Mouse (Mus musculus): Measurements from ENCODE around the gene Hspb8. TPM values are rescaled to one million over a fixed set of nuclear protein-coding genes. Genes with fewer than 3 reads are reported as not detected.
"Not testable (repeated sequence)": the region's sequence is repeated elsewhere in the genome, so short reads cannot be mapped to it uniquely, and the experiment has no call there.

Gene Hspb8
- polyA plus RNA-seq, 1 experiment from 2014 or later, result 4.2 TPM

- no peaks in the 10 kb centered on the region for H3K36me3 ChIP-seq (ENCODE audit: control insufficient read depth, insufficient read depth, low read length)
- H3K4me1 ChIP-seq (ENCODE audit: control insufficient read depth, insufficient read depth, low read length), result peaks cover 5% of the 10 kb centered on the region; the same call in 1 of the 2 replicates
- H3K27ac ChIP-seq (ENCODE audit: low read length), result no peak overlapping the region
- H3K4me2 ChIP-seq (ENCODE audit: low read length), result no peak overlapping the region
- H3K9ac ChIP-seq (ENCODE audit: low read depth, low read length), result no peak overlapping the region
- no peak overlapping the region for H3K4me3 ChIP-seq (ENCODE audit: low read depth, low read length)
- WGBS, result 93% methylated on average over 9 of the region's 9 CpGs
- no peaks in the 10 kb centered on the region for H3K27me3 ChIP-seq (ENCODE audit: control insufficient read depth, insufficient read depth, low read depth, low read length)
- no peak for ATAC-seq
- no peaks in the 10 kb centered on the region for H3K9me3 ChIP-seq (replicated peaks; ENCODE audit: control insufficient read depth, low read length, poor library complexity, severe bottlenecking)
Observed at GRCm38 (mm10) chr5:116387302-116387935, 35.2 kb downstream of the Hspb8 start.

GRCm38 (mm10) chr5:116386020-116386419, 36.6 kb downstream of the Hspb8 start:
- WGBS, result 50% methylated on average over 11 of the region's 11 CpGs
- no peaks in the 10 kb centered on the region for H3K9me3 ChIP-seq (replicated peaks; ENCODE audit: control insufficient read depth, low read length, poor library complexity, severe bottlenecking)
- peaks cover 5% of the 10 kb centered on the region; the same call in 1 of the 2 replicates for H3K4me1 ChIP-seq (ENCODE audit: control insufficient read depth, insufficient read depth, low read length)
- no peak overlapping the region for H3K27ac ChIP-seq (ENCODE audit: low read length)
- no peak overlapping the region for H3K4me2 ChIP-seq (ENCODE audit: low read length)
- no peak overlapping the region for H3K4me3 ChIP-seq (ENCODE audit: low read depth, low read length)
- no peak for ATAC-seq
- H3K9ac ChIP-seq (ENCODE audit: low read depth, low read length), result no peak overlapping the region
- no peaks in the 10 kb centered on the region for H3K36me3 ChIP-seq (ENCODE audit: control insufficient read depth, insufficient read depth, low read length)
- no peaks in the 10 kb centered on the region for H3K27me3 ChIP-seq (ENCODE audit: control insufficient read depth, insufficient read depth, low read depth, low read length)

- not testable (repeated sequence) for H3K27ac ChIP-seq (ENCODE audit: low read length); H3K4me1 ChIP-seq (ENCODE audit: control insufficient read depth, insufficient read depth, low read length); ATAC-seq; H3K27me3 ChIP-seq (ENCODE audit: control insufficient read depth, insufficient read depth, low read depth, low read length); H3K4me2 ChIP-seq (ENCODE audit: low read length); H3K9me3 ChIP-seq (replicated peaks; ENCODE audit: control insufficient read depth, low read length, poor library complexity, severe bottlenecking); H3K4me3 ChIP-seq (ENCODE audit: low read depth, low read length); H3K9ac ChIP-seq (ENCODE audit: low read depth, low read length); H3K36me3 ChIP-seq (ENCODE audit: control insufficient read depth, insufficient read depth, low read length)
- WGBS, result 89% methylated on average over 7 of the region's 7 CpGs
Observed at GRCm38 (mm10) chr5:116382646-116383045, 40.0 kb downstream of the Hspb8 start.

- Histone ChIP-seq H3K4me2 (ENCODE audit: low read length) (no peak overlapping the region), H3K4me3 (ENCODE audit: low read depth, low read length) (no peak overlapping the region), H3K4me1 (ENCODE audit: control insufficient read depth, insufficient read depth, low read length) (peaks cover 5% of the 10 kb centered on the region), H3K27ac (ENCODE audit: low read length) (no peak overlapping the region), H3K9me3 (replicated peaks; ENCODE audit: control insufficient read depth, low read length, poor library complexity, severe bottlenecking) (no peaks in the 10 kb centered on the region), H3K9ac (ENCODE audit: low read depth, low read length) (no peak overlapping the region), H3K36me3 (ENCODE audit: control insufficient read depth, insufficient read depth, low read length) (no peaks in the 10 kb centered on the region), H3K27me3 (ENCODE audit: control insufficient read depth, insufficient read depth, low read depth, low read length) (no peaks in the 10 kb centered on the region)
- WGBS, result 89% methylated on average over 6 of the region's 6 CpGs
- no peak for ATAC-seq
Observed at GRCm38 (mm10) chr5:116381726-116382125, 40.9 kb downstream of the Hspb8 start.

GRCm38 (mm10) chr5:116381217-116381616, 41.4 kb downstream of the Hspb8 start:
- WGBS, result 86% methylated on average over 15 of the region's 15 CpGs
- Histone ChIP-seq H3K4me3 (ENCODE audit: low read depth, low read length) (no peak overlapping the region), H3K27me3 (ENCODE audit: control insufficient read depth, insufficient read depth, low read depth, low read length) (no peaks in the 10 kb centered on the region), H3K9ac (ENCODE audit: low read depth, low read length) (no peak overlapping the region), H3K36me3 (ENCODE audit: control insufficient read depth, insufficient read depth, low read length) (no peaks in the 10 kb centered on the region), H3K9me3 (replicated peaks; ENCODE audit: control insufficient read depth, low read length, poor library complexity, severe bottlenecking) (no peaks in the 10 kb centered on the region), H3K4me1 (ENCODE audit: control insufficient read depth, insufficient read depth, low read length) (peaks cover 5% of the 10 kb centered on the region), H3K27ac (ENCODE audit: low read length) (no peak overlapping the region), H3K4me2 (ENCODE audit: low read length) (no peak overlapping the region)
- no peak for ATAC-seq

GRCm38 (mm10) chr5:116380384-116380783, 42.3 kb downstream of the Hspb8 start:
- 86% methylated on average over 7 of the region's 7 CpGs for WGBS
- ATAC-seq, result no peak
- peak overlapping the region; percentile 50; the same call in 1 of the 2 replicates for H3K27ac ChIP-seq (ENCODE audit: low read length)

GRCm38 (mm10) chr5:116378872-116379271, 43.8 kb downstream of the Hspb8 start:
- no peaks in the 10 kb centered on the region for H3K9me3 ChIP-seq (replicated peaks; ENCODE audit: control insufficient read depth, low read length, poor library complexity, severe bottlenecking)
- H3K27ac ChIP-seq (ENCODE audit: low read length), result no peak overlapping the region

More at GRCm38 (mm10) chr5:116380384-116380783, 42.3 kb downstream of the Hspb8 start:
- Histone ChIP-seq H3K4me2 (ENCODE audit: low read length) (no peak overlapping the region), H3K36me3 (ENCODE audit: control insufficient read depth, insufficient read depth, low read length) (no peaks in the 10 kb centered on the region), H3K4me1 (ENCODE audit: control insufficient read depth, insufficient read depth, low read length) (peaks cover 5% of the 10 kb centered on the region), H3K9me3 (replicated peaks; ENCODE audit: control insufficient read depth, low read length, poor library complexity, severe bottlenecking) (no peaks in the 10 kb centered on the region), H3K27me3 (ENCODE audit: control insufficient read depth, insufficient read depth, low read depth, low read length) (no peaks in the 10 kb centered on the region), H3K4me3 (ENCODE audit: low read depth, low read length) (no peak overlapping the region), H3K9ac (ENCODE audit: low read depth, low read length) (no peak overlapping the region)

GRCm38 (mm10) chr5:116367923-116368322, 54.7 kb downstream of the Hspb8 start:
- Histone ChIP-seq H3K4me2 (ENCODE audit: low read length) (no peak overlapping the region), H3K27me3 (ENCODE audit: control insufficient read depth, insufficient read depth, low read depth, low read length) (no peaks in the 10 kb centered on the region), H3K9me3 (replicated peaks; ENCODE audit: control insufficient read depth, low read length, poor library complexity, severe bottlenecking) (no peaks in the 10 kb centered on the region), H3K27ac (ENCODE audit: low read length) (no peak overlapping the region), H3K36me3 (ENCODE audit: control insufficient read depth, insufficient read depth, low read length) (no peaks in the 10 kb centered on the region), H3K9ac (ENCODE audit: low read depth, low read length) (no peak overlapping the region), H3K4me1 (ENCODE audit: control insufficient read depth, insufficient read depth, low read length) (no peaks in the 10 kb centered on the region), H3K4me3 (ENCODE audit: low read depth, low read length) (no peak overlapping the region)
- WGBS, result 43% methylated on average over 9 of the region's 9 CpGs
- no peak for ATAC-seq

More at GRCm38 (mm10) chr5:116378872-116379271, 43.8 kb downstream of the Hspb8 start:
- H3K27me3 ChIP-seq (ENCODE audit: control insufficient read depth, insufficient read depth, low read depth, low read length), result no peaks in the 10 kb centered on the region
- WGBS, result 77% methylated on average over 5 of the region's 5 CpGs
- H3K36me3 ChIP-seq (ENCODE audit: control insufficient read depth, insufficient read depth, low read length), result no peaks in the 10 kb centered on the region
- no peak for ATAC-seq
- no peak overlapping the region for H3K4me3 ChIP-seq (ENCODE audit: low read depth, low read length)
- peaks cover 5% of the 10 kb centered on the region for H3K4me1 ChIP-seq (ENCODE audit: control insufficient read depth, insufficient read depth, low read length)
- no peak overlapping the region for H3K9ac ChIP-seq (ENCODE audit: low read depth, low read length)
- H3K4me2 ChIP-seq (ENCODE audit: low read length), result no peak overlapping the region

- Histone ChIP-seq H3K27ac (ENCODE audit: low read length) (no peak overlapping the region), H3K4me2 (ENCODE audit: low read length) (no peak overlapping the region), H3K36me3 (ENCODE audit: control insufficient read depth, insufficient read depth, low read length) (no peaks in the 10 kb centered on the region), H3K4me1 (ENCODE audit: control insufficient read depth, insufficient read depth, low read length) (no peaks in the 10 kb centered on the region), H3K4me3 (ENCODE audit: low read depth, low read length) (no peak overlapping the region), H3K9me3 (replicated peaks; ENCODE audit: control insufficient read depth, low read length, poor library complexity, severe bottlenecking) (no peaks in the 10 kb centered on the region), H3K9ac (ENCODE audit: low read depth, low read length) (no peak overlapping the region), H3K27me3 (ENCODE audit: control insufficient read depth, insufficient read depth, low read depth, low read length) (no peaks in the 10 kb centered on the region)
- WGBS, result 81% methylated on average over 20 of the region's 20 CpGs
- no peak for ATAC-seq
Observed at GRCm38 (mm10) chr5:116366889-116367682, 55.6 kb downstream of the Hspb8 start.

Measured in midbrain, embryonic 16.5 days (tissue).